Mouse (Mus musculus): ENCODE data around the gene Crybg2. TPM values are rescaled to one million over a fixed set of nuclear protein-coding genes. Genes with fewer than 3 reads are reported as not detected.
A peak's percentile ranks its signal among the peaks of the same experiment; 100 is the strongest.

The Crybg2 gene
- total RNA-seq, 2 experiments from 2014 or later, result 5.8 to 8.5 TPM

GRCm38 (mm10) chr4:134118126-134118800, 57.6 kb downstream of the Crybg2 start:
- intact Hi-C loops (cut with DNase I), result no loop called here
- no peak for DNase-seq

- intact Hi-C loops (cut with DNase I), result no loop called here
- no peak for DNase-seq
Observed at GRCm38 (mm10) chr4:134119042-134119441, 58.4 kb downstream of the Crybg2 start.

- DNase-seq, result no peak
- intact Hi-C loops (cut with DNase I), result no loop called here
Observed at GRCm38 (mm10) chr4:134119644-134120043, 59.0 kb downstream of the Crybg2 start.

- no peak for DNase-seq
- intact Hi-C loops (cut with DNase I), result no loop called here
Observed at GRCm38 (mm10) chr4:134120192-134120805, 59.7 kb downstream of the Crybg2 start.

- intact Hi-C loops (cut with DNase I), result no loop called here
- no peak for DNase-seq
Observed at GRCm38 (mm10) chr4:134120916-134121315, 60.3 kb downstream of the Crybg2 start.

GRCm38 (mm10) chr4:134121571-134121970, 61.0 kb downstream of the Crybg2 start:
- no peak for DNase-seq
- intact Hi-C loops (cut with DNase I), result no loop called here

- no peak for DNase-seq
- intact Hi-C loops (cut with DNase I), result no loop called here
Observed at GRCm38 (mm10) chr4:134122281-134122680, 61.7 kb downstream of the Crybg2 start.

- DNase-seq, result no peak
- intact Hi-C loops (cut with DNase I), result no loop called here
Observed at GRCm38 (mm10) chr4:134123147-134123546, 62.5 kb downstream of the Crybg2 start.

GRCm38 (mm10) chr4:134123680-134124551, 63.3 kb downstream of the Crybg2 start:
- intact Hi-C loops (cut with DNase I), result no loop called here
- peak; percentile 43 for DNase-seq

GRCm38 (mm10) chr4:134125383-134126060, 64.9 kb downstream of the Crybg2 start:
- DNase-seq, result no peak
- intact Hi-C loops (cut with DNase I), result no loop called here

GRCm38 (mm10) chr4:134126300-134127120, 65.9 kb downstream of the Crybg2 start:
- intact Hi-C loops (cut with DNase I), result no loop called here
- no peak for DNase-seq

- intact Hi-C loops (cut with DNase I), result no loop called here
- no peak for DNase-seq
Observed at GRCm38 (mm10) chr4:134127121-134127455, 66.5 kb downstream of the Crybg2 start.

GRCm38 (mm10) chr4:134127793-134128192, 67.2 kb downstream of the Crybg2 start:
- DNase-seq, result no peak
- intact Hi-C loops (cut with DNase I), result no loop called here

GRCm38 (mm10) chr4:134128221-134128982, 67.8 kb downstream of the Crybg2 start, which contains the start of gene Sh3bgrl3:
Gene Sh3bgrl3, minus strand, starts transcription at chr4:134128789.
- intact Hi-C loops (cut with DNase I), result no loop called here

GRCm38 (mm10) chr4:134128983-134129362, 68.4 kb downstream of the Crybg2 start:
- intact Hi-C loops (cut with DNase I), result no loop called here
- DNase-seq, result no peak

More at GRCm38 (mm10) chr4:134128221-134128982, 67.8 kb downstream of the Crybg2 start, which contains the start of gene Sh3bgrl3:
- peak; percentile 88 for DNase-seq

GRCm38 (mm10) chr4:134129482-134129881, 68.9 kb downstream of the Crybg2 start:
- DNase-seq, result no peak
- intact Hi-C loops (cut with DNase I), result no loop called here

- intact Hi-C loops (cut with DNase I), result no loop called here
- no peak for DNase-seq
Observed at GRCm38 (mm10) chr4:134132117-134132516, 71.5 kb downstream of the Crybg2 start.

GRCm38 (mm10) chr4:134132519-134133095, 72.0 kb downstream of the Crybg2 start:
- intact Hi-C loops (cut with DNase I), result no loop called here
- DNase-seq, result no peak

Data from left cerebral cortex, postnatal 4 days (tissue).